Mouse (Mus musculus): ENCODE measurements around the gene Nck2.

Nck2 gene

DNA sequence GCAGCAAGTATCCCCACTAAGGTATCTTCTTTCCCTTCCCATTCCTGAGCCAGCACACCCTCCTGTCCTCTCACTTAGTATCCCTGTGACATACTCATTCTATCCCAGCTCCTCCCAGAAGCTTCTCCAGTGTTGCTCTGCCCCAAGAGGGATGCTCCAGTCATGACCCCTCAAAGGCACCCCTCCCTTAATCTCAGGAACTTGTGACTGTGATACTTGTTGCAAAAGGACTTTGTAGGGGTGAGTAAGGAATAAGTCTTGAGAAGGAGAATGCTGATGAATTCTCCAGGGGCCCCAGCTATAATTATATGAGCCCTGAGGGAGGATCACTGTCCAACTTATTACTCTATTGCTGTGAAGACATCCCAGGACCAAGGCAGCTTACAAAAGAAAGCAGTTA is 7.8 kb upstream of the Nck2 start:
- DNase-seq: no peak

DNA sequence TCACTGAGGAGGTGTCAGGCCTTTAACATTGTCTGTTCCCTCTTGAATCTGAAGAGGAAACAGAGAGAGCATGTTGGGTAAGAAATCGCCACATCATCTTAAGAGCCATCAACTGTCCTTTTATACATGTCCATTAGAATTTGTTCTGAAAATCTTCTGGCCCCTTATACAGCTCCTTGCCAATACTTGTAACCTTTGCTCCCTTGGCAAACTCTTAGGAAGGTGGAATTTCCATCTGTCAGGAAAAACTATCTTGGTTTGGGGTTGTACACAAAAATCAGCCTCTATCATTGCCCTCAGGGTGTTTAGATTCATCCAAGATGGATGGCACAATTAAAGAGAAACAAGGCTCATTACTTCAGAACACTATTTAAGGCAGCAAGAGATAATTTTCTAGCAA is 5.1 kb upstream of the Nck2 start:
- DNase-seq: no peak

DNA sequence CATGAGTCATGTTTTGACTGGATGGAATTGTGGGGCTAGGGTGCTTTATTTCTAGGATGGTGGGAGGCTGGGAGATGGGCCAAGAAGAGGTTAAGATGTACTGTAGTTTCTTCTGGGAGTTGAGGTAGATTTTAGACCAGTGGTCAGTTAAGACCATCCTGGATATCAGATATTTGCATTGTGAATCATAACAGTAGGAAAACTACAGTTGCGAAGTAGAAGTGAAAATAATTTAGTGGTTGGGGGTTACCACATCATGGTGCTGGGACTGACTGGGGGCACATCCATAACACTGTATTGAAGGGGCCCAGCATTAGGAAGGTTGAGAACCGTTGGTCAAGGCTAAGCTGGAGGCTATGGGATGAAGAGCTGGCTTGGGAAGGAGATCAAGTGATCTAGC is 1.8 kb upstream of the Nck2 start:
- no peak for DNase-seq

GRCm38 (mm10) chr1:43445170-43446088 is 1.1 kb downstream of the Nck2 start:
- DNase-seq: peak; percentile 85

GRCm38 (mm10) chr1:43446089-43446533 is 1.7 kb downstream of the Nck2 start:
- peak; percentile 49 for DNase-seq

DNA sequence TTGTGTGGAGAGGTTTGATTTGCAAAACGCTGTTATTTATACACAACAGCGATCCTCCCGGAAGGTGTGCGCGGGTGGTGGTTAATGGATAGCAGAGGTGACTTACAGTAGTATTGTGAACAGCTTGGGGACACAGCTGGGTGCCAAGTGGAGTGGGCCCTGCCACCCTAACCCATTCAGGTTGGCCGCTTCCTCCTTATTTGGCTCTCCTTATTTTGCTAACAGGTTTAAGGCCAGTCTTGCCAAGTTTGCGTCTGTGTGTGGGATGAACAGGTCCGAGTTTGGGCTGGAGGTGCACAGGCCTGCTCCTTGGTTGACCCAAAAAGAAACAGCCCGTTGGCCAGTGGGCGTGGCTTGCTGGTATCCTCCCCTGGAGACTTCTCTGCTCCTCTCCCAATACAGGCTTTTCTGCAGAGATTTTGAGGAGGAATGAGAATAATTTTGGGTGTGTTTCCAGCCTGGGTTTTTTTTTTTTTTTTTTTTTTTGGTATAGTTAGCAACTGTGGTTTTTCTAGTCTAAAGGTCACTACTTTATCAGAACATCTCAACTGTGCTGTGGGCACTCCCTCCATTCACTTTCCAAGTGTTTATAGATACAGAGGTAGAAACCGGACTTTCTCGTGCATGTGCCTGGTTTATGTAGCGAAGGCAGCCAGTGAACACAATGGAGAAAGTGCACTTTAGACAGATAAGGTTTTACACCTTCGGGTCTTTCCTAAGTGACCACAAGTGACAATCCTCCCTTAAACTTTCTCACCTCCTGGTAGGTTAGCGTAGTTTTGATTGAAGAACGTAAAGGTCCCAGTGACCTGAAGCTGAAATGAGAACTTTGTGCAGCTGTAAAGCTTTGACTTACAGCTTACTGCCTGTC is 2.6 kb downstream of the Nck2 start:
- DNase-seq: no peak

- DNase-seq: no peak
Measured at GRCm38 (mm10) chr1:43447602-43448287, 3.4 kb downstream of the Nck2 start.

DNA sequence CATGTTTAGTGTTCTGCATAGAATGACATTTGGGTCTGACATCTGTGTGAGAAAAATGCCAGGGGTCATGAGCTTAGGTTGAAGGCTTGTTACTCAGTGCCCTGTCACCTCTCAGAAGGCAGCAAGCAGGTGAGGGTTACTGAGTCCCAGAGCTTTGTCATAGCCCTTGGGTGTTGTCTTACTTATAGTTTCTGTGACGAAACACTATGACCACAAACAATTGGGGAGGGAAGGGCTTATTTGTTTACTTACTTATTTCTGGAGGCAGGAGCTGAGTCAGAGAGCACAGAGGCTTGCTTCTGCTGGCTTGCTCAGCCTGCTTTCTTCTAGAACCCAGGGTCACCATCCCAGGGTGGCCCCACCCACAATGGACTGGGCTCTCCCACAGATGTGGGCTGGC is 6.4 kb downstream of the Nck2 start:
- DNase-seq: no peak

DNA sequence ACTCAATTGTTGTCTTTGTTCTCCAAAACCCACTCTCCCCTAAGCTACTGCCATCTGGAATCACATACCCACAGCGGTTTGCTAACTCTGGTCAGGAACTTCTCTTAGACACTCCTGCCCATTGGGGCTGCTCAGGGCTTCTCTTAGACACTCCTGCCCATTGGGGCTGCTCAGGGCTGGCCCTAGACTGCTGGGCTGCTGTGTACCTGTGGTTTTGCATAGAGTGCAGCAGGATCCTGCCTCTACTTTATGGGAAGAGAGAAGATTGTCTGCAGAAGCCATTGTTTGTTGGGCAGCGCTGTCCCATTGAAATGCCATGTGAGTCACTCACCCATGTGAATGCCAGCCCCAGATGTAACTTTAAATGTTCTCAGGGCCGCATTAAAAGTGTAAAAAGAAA is 9.3 kb downstream of the Nck2 start:
- no peak for DNase-seq

DNA sequence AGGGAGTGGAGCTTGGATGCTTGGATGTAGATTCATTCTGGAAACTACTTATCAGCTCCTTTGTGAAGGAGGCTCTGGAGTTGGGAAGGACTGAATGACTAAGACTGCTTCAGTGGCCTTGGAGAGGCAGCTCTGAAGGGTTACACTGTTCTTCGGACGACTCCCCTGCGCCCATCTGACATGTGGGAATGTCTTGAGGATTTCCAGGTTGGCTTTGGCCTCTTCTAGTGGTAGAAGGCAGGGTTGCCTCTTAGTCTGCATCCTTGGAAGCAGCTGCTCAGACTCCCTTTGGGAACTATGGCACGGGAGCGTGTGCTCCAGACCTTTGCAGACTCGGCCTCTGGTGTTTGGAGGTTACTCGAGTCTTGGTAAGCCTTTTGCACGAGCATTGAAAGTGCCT is 10.4 kb downstream of the Nck2 start:
- DNase-seq: no peak

- no peak for DNase-seq
Measured at GRCm38 (mm10) chr1:43455196-43455595, 10.8 kb downstream of the Nck2 start.

GRCm38 (mm10) chr1:43457012-43457766 is 12.8 kb downstream of the Nck2 start:
- DNase-seq: no peak

GRCm38 (mm10) chr1:43460468-43460867 is 16.1 kb downstream of the Nck2 start:
- no peak for DNase-seq

- no peak for DNase-seq
Measured at GRCm38 (mm10) chr1:43462666-43463065, 18.3 kb downstream of the Nck2 start.

- DNase-seq: peak; percentile 63
Measured at GRCm38 (mm10) chr1:43463941-43464682, 19.7 kb downstream of the Nck2 start.

DNA sequence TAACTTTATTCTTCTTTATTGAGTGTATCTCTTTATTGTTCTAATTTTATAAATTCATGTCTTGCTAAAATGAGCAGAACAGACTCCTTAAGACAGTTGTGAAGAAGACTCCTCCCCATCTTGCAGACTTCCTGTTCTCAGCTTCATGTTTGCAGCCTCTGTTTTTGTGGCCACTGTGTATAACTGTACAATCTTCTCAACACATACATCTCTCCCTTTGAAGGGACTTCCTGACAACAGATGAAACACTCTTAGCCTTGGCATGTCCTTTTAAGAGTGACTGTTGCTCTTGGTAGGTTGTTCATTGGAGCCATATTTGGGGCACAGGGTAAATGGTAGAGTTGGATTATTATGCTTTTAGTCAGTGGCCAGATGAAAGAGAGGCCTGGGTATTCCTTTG is 20.6 kb downstream of the Nck2 start:
- no peak for DNase-seq

GRCm38 (mm10) chr1:43465957-43466624 is 21.7 kb downstream of the Nck2 start:
- DNase-seq: no peak

DNA sequence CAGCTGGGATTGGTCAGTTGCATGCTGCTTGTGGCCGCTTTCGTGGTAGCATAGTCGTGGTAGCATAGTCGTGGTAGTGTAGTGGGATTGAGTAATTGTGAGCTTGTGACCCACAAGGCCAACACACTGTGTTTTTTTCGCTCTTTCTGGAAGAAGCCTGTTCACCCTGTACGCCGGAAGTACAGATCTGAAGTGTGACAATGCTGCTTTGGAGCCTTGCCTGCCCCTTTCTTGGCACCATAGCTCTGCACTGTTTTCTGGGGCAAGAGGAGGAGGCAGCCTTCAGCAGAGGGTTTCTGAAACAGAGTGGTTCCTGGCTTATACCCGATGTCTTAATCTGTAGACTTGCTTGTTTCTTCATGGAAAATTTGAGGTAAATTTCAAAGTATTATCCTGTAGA is 23.3 kb downstream of the Nck2 start:
- no peak for DNase-seq

DNA sequence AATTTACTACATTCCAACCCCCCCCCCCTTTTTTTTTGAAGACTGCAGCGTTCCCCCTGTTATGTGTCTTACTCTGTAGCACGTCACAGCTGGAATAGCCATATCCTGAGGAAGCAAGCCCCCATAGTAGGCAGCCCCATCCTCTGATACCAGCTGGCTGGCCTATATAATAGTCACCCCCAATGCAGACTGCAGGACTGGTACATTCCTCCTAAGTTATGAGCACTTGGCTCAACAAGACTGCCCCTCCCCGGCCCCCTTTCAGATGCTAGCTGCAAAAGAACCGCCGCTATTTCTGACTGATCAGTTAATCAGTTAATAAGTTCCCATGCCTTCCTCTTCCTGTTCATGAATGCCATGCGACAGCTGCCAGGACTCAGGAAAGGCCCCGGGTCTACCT is 23.8 kb downstream of the Nck2 start:
- DNase-seq: no peak

DNA sequence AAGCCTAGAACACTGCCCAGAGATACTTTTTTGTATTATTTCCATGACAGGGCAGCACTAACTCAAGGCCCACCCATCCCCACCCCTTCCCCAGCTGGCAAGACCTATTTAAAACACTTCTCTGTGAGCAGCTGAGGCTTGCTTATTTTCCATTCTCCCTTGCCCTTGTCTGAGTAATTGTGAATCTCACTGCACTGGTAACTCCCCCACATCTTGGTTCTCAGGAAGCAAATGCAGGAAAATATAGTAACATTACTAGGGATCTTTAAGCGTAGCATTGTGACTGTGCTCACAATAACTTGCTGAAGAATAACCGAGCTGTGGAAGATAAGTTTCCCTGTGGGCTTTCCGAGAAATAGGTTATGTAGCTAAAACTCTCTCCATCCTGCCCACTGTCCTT is 24.6 kb downstream of the Nck2 start:
- peak; percentile 25 for DNase-seq

Data from right cerebral cortex, postnatal 25 days (tissue).